Mouse (Mus musculus): ENCODE results near the gene Ugt1a10. TPM values are rescaled to one million over a fixed set of nuclear protein-coding genes. Genes with fewer than 3 reads are reported as not detected.

Ugt1a10 gene
- not detected in 2 replicates for polyA plus RNA-seq (2015; fragmentation: Nextera tagmentation; extraction: Ambion mirVana)

GRCm38 (mm10) chr1:88055088-88055487 lies at the start of gene Ugt1a10:
Gene Ugt1a10 (plus strand): TSS chr1:88055388.

DNA sequence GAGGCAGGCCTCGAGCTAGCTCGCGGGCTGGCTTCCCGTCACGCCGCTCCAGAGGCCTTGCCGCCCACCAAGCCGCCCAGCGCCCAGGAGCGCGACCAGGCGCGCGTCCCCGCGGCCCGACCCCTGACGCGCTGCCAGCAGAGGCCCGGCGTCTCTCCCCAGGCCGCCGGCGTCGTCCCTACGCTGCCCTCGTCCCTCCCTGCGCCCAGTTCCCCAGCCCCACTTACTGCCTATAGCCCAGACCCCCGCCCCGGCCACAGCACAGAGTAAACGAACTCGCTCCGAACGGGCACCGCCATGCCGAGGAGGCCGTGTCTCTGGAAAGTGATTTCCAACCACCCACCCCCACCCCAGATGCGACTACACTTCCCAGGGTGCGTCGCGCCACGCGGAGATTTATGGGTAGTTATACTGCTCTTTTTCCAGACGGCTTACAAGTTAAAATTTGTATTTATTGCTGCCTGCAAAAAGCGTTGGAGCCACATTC lies 46.9 kb upstream of the Ugt1a10 start, which contains the start of gene Usp40:
TSS of gene Usp40 (minus strand) at position 341 of the 487 bp plus-strand sequence.

DNA sequence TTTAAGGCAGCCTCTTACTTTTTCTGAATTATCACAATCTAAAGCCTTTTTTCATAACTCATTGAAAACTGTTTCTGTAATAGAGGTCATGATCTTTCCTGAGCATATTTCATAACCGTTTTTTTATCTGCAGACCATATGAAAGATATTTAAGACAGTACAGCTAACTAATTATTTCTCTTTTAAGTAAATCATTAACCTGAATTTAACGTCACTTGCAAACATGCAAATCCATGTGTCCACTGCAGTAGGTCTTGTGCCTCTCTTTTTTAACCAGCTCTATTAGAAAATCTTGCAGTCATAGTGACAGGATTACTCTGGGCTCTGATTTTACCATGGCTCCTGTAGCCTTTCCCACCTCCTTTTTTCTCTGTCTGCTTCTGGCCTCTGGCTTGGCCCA lies 15.3 kb downstream of the Ugt1a10 start, which contains the start of gene Ugt1a9:
TSS of gene Ugt1a9 (plus strand) at position 306 of the 400 bp plus-strand sequence.

DNA sequence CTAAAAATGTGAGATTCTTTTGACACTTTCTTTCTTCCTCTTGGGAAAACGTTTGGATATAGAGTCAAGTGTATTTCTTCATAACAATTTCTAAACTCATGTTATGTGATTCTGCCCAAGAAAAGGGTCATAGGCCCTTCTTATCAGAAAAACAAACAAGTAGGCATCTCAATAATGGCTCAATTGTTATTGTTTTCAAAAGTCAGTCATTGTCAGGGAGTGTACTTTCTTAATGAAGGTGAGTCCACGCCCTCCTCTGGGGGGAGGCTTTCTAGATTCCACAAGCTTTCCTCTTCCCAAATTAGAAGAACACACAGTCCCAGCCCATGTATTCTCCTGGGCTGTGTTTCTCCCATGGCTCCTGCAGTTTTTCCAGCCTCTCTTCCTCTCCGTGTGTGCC lies 32.3 kb downstream of the Ugt1a10 start, which contains the start of gene Ugt1a8:
TSS of gene Ugt1a8 (plus strand) at position 301 of the 400 bp plus-strand sequence.

DNA sequence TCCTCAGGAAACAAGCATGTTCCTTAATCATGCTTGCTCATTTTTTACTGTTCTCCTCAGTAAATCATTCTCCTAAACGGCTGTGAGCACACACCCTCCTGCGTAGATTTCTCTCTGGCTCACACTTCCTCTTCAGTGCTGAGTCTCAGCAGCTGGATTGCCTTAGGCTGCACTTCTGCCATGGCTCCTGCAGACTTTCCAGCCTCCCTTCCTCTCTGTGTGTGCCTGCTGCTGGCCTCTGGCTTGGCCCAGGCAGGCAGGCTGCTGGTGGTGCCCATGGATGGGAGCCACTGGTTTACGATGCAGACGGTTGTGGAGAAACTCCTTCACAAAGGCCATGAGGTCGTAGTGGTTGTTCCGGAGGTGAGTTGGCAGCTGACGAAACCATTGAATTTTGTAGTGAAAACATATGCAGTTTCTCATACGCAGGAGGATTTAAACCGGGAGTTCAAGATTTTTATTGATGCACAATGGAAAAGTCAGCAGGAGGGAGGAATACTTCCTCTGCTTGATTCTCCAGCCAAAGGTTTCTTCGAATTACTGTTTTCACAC lies 39.8 kb downstream of the Ugt1a10 start, which contains the start of gene Ugt1a7c:
TSS of gene Ugt1a7c (plus strand) at position 122 of the 552 bp plus-strand sequence.

GRCm38 (mm10) chr1:88103019-88103418 lies 47.8 kb downstream of the Ugt1a10 start, which contains the start of gene Ugt1a6b:
Gene Ugt1a6b (plus strand): TSS chr1:88103252.

GRCm38 (mm10) chr1:88134457-88135011 lies 79.3 kb downstream of the Ugt1a10 start, which contains the start of gene Ugt1a6a:
Gene Ugt1a6a (plus strand): TSS chr1:88134809.

DNA sequence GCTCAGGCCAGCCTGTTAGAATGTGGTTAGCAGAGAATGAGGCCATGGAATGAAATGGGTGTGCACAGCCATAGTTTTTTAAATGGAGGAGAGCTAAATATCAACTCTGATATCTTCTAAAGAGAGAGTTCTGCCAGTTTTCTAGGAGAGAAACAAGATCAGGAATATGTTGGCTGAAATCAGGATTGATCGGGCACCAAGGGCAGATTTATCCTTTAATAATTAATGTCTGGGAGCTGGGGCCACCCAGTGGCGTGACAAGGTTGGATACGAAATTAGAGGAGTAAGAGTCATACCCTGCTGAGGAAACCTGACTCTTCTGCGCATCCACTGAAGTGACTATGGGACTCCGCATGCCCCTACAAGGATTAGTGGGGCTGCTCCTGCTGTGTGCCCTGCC lies 110.5 kb downstream of the Ugt1a10 start, which contains the start of gene Ugt1a5:
TSS of gene Ugt1a5 (plus strand) at position 302 of the 400 bp plus-strand sequence.

DNA sequence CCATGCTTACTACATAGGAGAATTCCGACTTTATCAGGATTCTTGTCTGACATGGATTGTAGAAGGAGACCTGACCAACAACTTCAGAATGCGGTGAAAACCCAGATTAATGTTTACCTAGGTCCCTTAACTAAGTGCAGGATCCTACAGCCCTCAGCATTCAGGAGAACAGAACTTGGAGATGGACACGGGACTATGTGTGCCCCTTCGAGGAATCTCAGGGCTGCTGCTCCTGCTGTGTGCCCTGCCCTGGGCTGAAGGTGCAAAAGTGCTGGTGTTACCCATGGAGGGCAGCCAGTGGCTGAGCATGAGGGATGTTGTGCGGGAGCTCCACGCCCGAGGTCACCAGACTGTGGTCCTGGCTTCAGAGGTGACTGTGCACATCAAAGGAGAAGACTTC lies 145.3 kb downstream of the Ugt1a10 start, which contains the start of gene Ugt1a2:
TSS of gene Ugt1a2 (plus strand) at position 146 of the 400 bp plus-strand sequence.

DNA sequence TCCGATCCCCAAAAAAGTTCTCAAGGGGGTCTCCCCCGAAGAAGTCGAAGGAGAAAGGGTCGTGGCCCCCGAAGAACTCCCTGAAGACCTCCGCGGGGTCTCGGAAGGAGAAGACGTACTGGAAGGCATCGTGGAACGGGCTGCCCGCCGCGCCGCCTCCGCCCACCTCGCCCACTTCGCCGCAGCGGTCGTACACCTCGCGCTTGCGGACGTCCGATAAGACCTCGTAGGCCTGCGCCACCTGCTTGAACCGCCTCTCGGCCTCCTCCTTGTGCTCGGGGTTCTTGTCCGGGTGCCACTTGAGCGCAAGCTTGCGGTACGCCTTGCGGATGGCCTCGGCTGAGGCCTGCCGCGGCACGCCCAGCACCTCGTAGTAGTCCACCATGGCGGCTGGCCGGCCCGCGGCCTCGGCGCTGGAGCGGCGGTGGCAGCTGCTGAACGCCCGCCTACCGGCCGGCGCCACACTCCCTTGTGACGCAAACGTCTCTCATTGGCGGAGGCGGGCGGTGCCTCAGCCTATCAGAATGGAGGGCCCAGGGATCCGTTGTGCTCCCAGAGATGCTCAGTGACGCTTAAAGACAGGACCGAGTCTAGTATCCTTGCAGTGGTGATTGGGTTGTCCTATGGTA lies 150.2 kb downstream of the Ugt1a10 start, which contains the start of gene Dnajb3:
TSS of gene Dnajb3 (minus strand) at position 489 of the 629 bp plus-strand sequence.

GRCm38 (mm10) chr1:88211812-88212211 lies 156.6 kb downstream of the Ugt1a10 start, which contains the start of gene Ugt1a1:
Gene Ugt1a1 (plus strand): TSS chr1:88211959.

GRCm38 (mm10) chr1:88226670-88227379 lies 171.6 kb downstream of the Ugt1a10 start, which contains the start of gene Mroh2a:
Gene Mroh2a (plus strand): TSS chr1:88226986.

Other genes starting within 250 kb of the Ugt1a10 start
- 13.5 and 17.5 TPM in 2 replicates for gene Dgkd, start 202.1 kb upstream of the Ugt1a10 start, polyA plus RNA-seq (2015; fragmentation: Nextera tagmentation; extraction: Ambion mirVana)
- 7.0 and 10.0 TPM in 2 replicates for gene Usp40, start 46.8 kb upstream of the Ugt1a10 start, polyA plus RNA-seq (2015; fragmentation: Nextera tagmentation; extraction: Ambion mirVana)
- not detected in 2 replicates for gene Ugt1a9, start 15.4 kb downstream of the Ugt1a10 start, polyA plus RNA-seq (2015; fragmentation: Nextera tagmentation; extraction: Ambion mirVana)
- gene Ugt1a8, start 32.4 kb downstream of the Ugt1a10 start, polyA plus RNA-seq (2015; fragmentation: Nextera tagmentation; extraction: Ambion mirVana), result not detected in 2 replicates
- gene Ugt1a7c, start 39.7 kb downstream of the Ugt1a10 start, polyA plus RNA-seq (2015; fragmentation: Nextera tagmentation; extraction: Ambion mirVana), result 7.3 and 9.5 TPM in 2 replicates
- gene Ugt1a6b, start 47.9 kb downstream of the Ugt1a10 start, polyA plus RNA-seq (2015; fragmentation: Nextera tagmentation; extraction: Ambion mirVana), result 0.33 and 0.45 TPM in 2 replicates
- gene Ugt1a6a, start 79.4 kb downstream of the Ugt1a10 start, polyA plus RNA-seq (2015; fragmentation: Nextera tagmentation; extraction: Ambion mirVana), result 3.0 and 5.0 TPM in 2 replicates
- gene Ugt1a5, start 110.6 kb downstream of the Ugt1a10 start, polyA plus RNA-seq (2015; fragmentation: Nextera tagmentation; extraction: Ambion mirVana), result 0.11 TPM in 1 of 2 replicates, not detected in the other
- gene Ugt1a2, start 145.2 kb downstream of the Ugt1a10 start, polyA plus RNA-seq (2015; fragmentation: Nextera tagmentation; extraction: Ambion mirVana), result 0.05 and 0.40 TPM in 2 replicates
- 13.2 and 15.6 TPM in 2 replicates for gene Dnajb3, start 150.4 kb downstream of the Ugt1a10 start, polyA plus RNA-seq (2015; fragmentation: Nextera tagmentation; extraction: Ambion mirVana)
- 0.25 and 0.57 TPM in 2 replicates for gene Ugt1a1, start 156.6 kb downstream of the Ugt1a10 start, polyA plus RNA-seq (2015; fragmentation: Nextera tagmentation; extraction: Ambion mirVana)
- gene Mroh2a, start 171.6 kb downstream of the Ugt1a10 start, polyA plus RNA-seq (2015; fragmentation: Nextera tagmentation; extraction: Ambion mirVana), result 0.69 and 0.73 TPM in 2 replicates
- 76.6 and 78.0 TPM in 2 replicates for gene Hjurp, start 222.2 kb downstream of the Ugt1a10 start, polyA plus RNA-seq (2015; fragmentation: Nextera tagmentation; extraction: Ambion mirVana)
- not detected in 2 replicates for gene Trpm8, start 222.3 kb downstream of the Ugt1a10 start, polyA plus RNA-seq (2015; fragmentation: Nextera tagmentation; extraction: Ambion mirVana)

All from spleen, postnatal 0 days (tissue).